ENCODE assay signal across 9 mouse cellular contexts in the genomic region with DNA sequence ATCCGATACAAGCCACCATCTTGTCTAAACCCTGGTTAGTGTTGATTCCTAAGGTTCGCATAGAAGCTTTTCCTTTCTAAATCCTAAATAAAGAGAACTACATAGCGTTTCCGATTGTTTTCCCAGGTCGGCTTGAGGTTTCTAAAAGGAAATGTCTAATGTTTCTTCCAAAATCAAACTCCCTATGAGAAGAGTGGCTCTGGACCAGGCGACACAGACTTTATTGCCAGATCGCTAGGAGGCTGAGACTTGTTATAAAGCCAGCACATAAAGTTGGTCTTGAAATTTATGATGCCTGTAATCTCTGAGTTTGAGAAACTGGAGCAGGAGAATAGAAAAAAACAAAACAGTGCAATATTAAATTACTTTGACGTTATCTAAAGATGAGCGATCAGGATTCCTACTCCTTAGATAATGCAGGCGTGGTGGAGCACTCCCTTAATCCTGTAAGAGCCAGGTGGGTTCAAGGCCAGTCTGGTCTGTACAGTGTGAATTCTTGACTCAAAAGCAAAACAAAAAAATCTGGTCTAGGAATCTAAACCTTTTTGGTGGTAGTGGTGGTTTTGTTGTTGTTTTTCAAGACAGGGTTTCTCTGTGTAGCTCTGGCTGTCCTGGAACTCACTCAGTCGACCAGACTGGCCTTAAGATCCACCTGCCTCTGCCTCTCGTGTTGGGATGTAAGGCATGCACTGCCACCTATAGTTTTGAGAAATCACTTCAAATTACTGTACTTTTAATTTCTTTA. TPM values are rescaled to one million over a fixed set of nuclear protein-coding genes. Genes with fewer than 3 reads are reported as not detected.
DNase-seq lines count a peak whose midpoint lies in the region; ATAC-seq and TF ChIP-seq lines count a peak whose summit lies in the region.
"Had no signal": no experiment of that assay in that cellular context is flagged by ENCODE, and none has a peak within 500 bp of the region (broad histone marks: within the 10 kb centered on the region; RNA-seq: fewer than 3 reads in every experiment).

No protein-coding gene starts in this region.

- no peak for TF ChIP-seq POLR2A in limb, embryonic 14.5 days (IDR thresholded peaks at IDR 0.05; ENCODE audit: borderline replicate concordance, extremely low read depth, insufficient read depth, insufficient read length)

- peak overlapping the region; percentile 97 for H3K27ac ChIP-seq in limb, embryonic 14.5 days (replicated peaks; ENCODE audit: low read depth, low read length)

- peak overlapping the region; percentile 44 for H3K9ac ChIP-seq in limb, embryonic 14.5 days (ENCODE audit: low read depth, low read length, severe bottlenecking)

- no peaks in the 10 kb centered on the region for H3K9me3 ChIP-seq in limb, embryonic 14.5 days (ENCODE audit: control insufficient read depth, low read length)

- no peaks in the 10 kb centered on the region for H3K27me3 ChIP-seq in limb, embryonic 14.5 days (ENCODE audit: control insufficient read depth, insufficient read depth, low read length)

- peaks cover 19% of the 10 kb centered on the region for H3K36me3 ChIP-seq in limb, embryonic 14.5 days (ENCODE audit: control insufficient read depth, insufficient read depth, low read length)

- H3K4me2 ChIP-seq in limb, embryonic 14.5 days (replicated peaks; ENCODE audit: low read depth, low read length, severe bottlenecking) = peak overlapping the region; percentile 72

- peak; percentile 52 for DNase-seq in embryo, embryonic 10.5 days (ENCODE audit: low spot score)
- no peak for DNase-seq in embryo, embryonic 9.5 days (ENCODE audit: extremely low spot score)
- DNase-seq in thymus, postnatal 25 days = peak; percentile 29
- DNase-seq in thymus, postnatal 10 days (ENCODE audit: low spot score in 2 of 2) = no peak
- DNase-seq in limb, embryonic 14.5 days (ENCODE audit: low spot score) = peak; percentile 34
- DNase-seq in left cerebral cortex, adult 18-20 months (ENCODE audit: low spot score in 2 of 2) = no peak
- no peak for DNase-seq in frontal cortex, adult 2 months (ENCODE audit: extremely low spot score in 1 of 2, low spot score in 1 of 2)
- no peak for DNase-seq in urinary bladder, postnatal 36 days (ENCODE audit: low spot score in 2 of 2)

- peak overlapping the region; percentile 97 for H3K4me3 ChIP-seq in limb, embryonic 14.5 days (replicated peaks; ENCODE audit: low read length)

- peaks cover 12% of the 10 kb centered on the region for H3K4me1 ChIP-seq in limb, embryonic 14.5 days (ENCODE audit: control insufficient read depth, insufficient read depth, low read length)

- 1% methylated on average over 12 of the region's 12 CpGs for WGBS in limb, embryonic 14.5 days

- no peak for ATAC-seq in limb, embryonic 14.5 days (ENCODE audit: low FRiP score, low read depth)

RNA-seq across cellular contexts. Expression of gene Eif5a, which starts 0.4 kb away (rescaled TPM):
- polyA plus RNA-seq in limb, embryonic 14.5 days (2012; rRNA removed) = 1,009 and 1,079 TPM in 2 replicates
- polyA plus RNA-seq in limb, embryonic 14.5 days (2014; fragmentation: Nextera tagmentation; extraction: Ambion mirVana) = 1,556 and 1,603 TPM in 2 replicates
- total RNA-seq in left cerebral cortex, adult 18-20 months (2021) = 100 to 1,000 TPM; 431 to 468 TPM
- polyA plus RNA-seq in frontal cortex, adult 2 months (2012; rRNA removed) = 630 and 714 TPM in 2 replicates

RNA-seq across cellular contexts. Expression of gene Gps2, which starts 8.5 kb away (rescaled TPM):
- polyA plus RNA-seq in limb, embryonic 14.5 days (2012; rRNA removed) = 94.0 and 110 TPM in 2 replicates
- polyA plus RNA-seq in limb, embryonic 14.5 days (2014; fragmentation: Nextera tagmentation; extraction: Ambion mirVana) = 67.3 and 74.4 TPM in 2 replicates
- 10 to 100 TPM; 33.0 to 33.4 TPM for total RNA-seq in left cerebral cortex, adult 18-20 months (2021)
- polyA plus RNA-seq in frontal cortex, adult 2 months (2012; rRNA removed) = 64.6 and 69.0 TPM in 2 replicates

RNA-seq across cellular contexts. Expression of gene Ybx2, which starts 13.4 kb away (rescaled TPM):
- 70.1 and 92.8 TPM in 2 replicates for polyA plus RNA-seq in limb, embryonic 14.5 days (2012; rRNA removed)
- polyA plus RNA-seq in limb, embryonic 14.5 days (2014; fragmentation: Nextera tagmentation; extraction: Ambion mirVana) = 7.2 and 10.2 TPM in 2 replicates
- 1 to 10 TPM; 4.6 to 6.5 TPM for total RNA-seq in left cerebral cortex, adult 18-20 months (2021)
- polyA plus RNA-seq in frontal cortex, adult 2 months (2012; rRNA removed) = 20.1 and 20.6 TPM in 2 replicates
- total RNA-seq: neutrophil, adult 5-6 weeks had no signal

RNA-seq across cellular contexts. Expression of gene Neurl4, which starts 21.3 kb away (rescaled TPM):
- polyA plus RNA-seq in limb, embryonic 14.5 days (2012; rRNA removed) = 74.3 and 74.6 TPM in 2 replicates
- 11.4 and 15.0 TPM in 2 replicates for polyA plus RNA-seq in limb, embryonic 14.5 days (2014; fragmentation: Nextera tagmentation; extraction: Ambion mirVana)
- 100 to 1,000 TPM; 116 to 118 TPM for total RNA-seq in left cerebral cortex, adult 18-20 months (2021)
- 98.0 and 101 TPM in 2 replicates for polyA plus RNA-seq in frontal cortex, adult 2 months (2012; rRNA removed)

RNA-seq across cellular contexts. Expression of gene 2810408A11Rik, which starts 21.4 kb away (rescaled TPM):
- polyA plus RNA-seq in limb, embryonic 14.5 days (2012; rRNA removed) = 8.6 and 8.9 TPM in 2 replicates
- 8.9 and 12.3 TPM in 2 replicates for polyA plus RNA-seq in limb, embryonic 14.5 days (2014; fragmentation: Nextera tagmentation; extraction: Ambion mirVana)
- total RNA-seq in left cerebral cortex, adult 18-20 months (2021) = under 1 TPM; 0.35 to 0.72 TPM
- polyA plus RNA-seq in frontal cortex, adult 2 months (2012; rRNA removed) = 0.67 and 1.00 TPM in 2 replicates

Comparison
In these comparisons a context has a peak if more than half of its experiments do, and no peak if none do; other contexts are left out.
1. DNase-seq: peak in embryo, embryonic 10.5 days (single experiment), thymus, postnatal 25 days (single experiment) and limb, embryonic 14.5 days (single experiment); none in embryo, embryonic 9.5 days (single experiment), thymus, postnatal 10 days (0 of 2), left cerebral cortex, adult 18-20 months (0 of 2), frontal cortex, adult 2 months (0 of 2) and urinary bladder, postnatal 36 days (0 of 2).